Mouse (Mus musculus): Measurements from ENCODE around the gene AB124611. TPM values are rescaled to one million over a fixed set of nuclear protein-coding genes. Genes with fewer than 3 reads are reported as not detected.
A peak's percentile ranks its signal among the peaks of the same experiment; 100 is the strongest.
"Not testable (repeated sequence)": the region's sequence is repeated elsewhere in the genome, so short reads cannot be mapped to it uniquely, and the experiment has no call there.

Gene AB124611
- total RNA-seq, 2 experiments from 2014 or later = 3.7 to 5.0 TPM

- DNase-seq (ENCODE audit: low spot score in 2 of 2) = not testable (repeated sequence)
These were observed 7.3 kb upstream of the AB124611 start for GRCm38 (mm10) chr9:21518690-21519089.

GRCm38 (mm10) chr9:21525142-21525936 lies 637 bp upstream of the AB124611 start:
- no peak for DNase-seq (ENCODE audit: low spot score in 2 of 2)

GRCm38 (mm10) chr9:21526634-21526944 lies 613 bp downstream of the AB124611 start:
- DNase-seq (ENCODE audit: low spot score in 2 of 2) = no peak

- DNase-seq (ENCODE audit: low spot score in 2 of 2) = no peak
These were observed 1.3 kb downstream of the AB124611 start for GRCm38 (mm10) chr9:21527100-21527801.

GRCm38 (mm10) chr9:21527917-21528324 lies 1.9 kb downstream of the AB124611 start:
- DNase-seq (ENCODE audit: low spot score in 2 of 2) = no peak

GRCm38 (mm10) chr9:21536501-21536900 lies 10.5 kb downstream of the AB124611 start:
- DNase-seq (ENCODE audit: low spot score in 2 of 2) = no peak

GRCm38 (mm10) chr9:21537009-21537408 lies 11.0 kb downstream of the AB124611 start:
- no peak for DNase-seq (ENCODE audit: low spot score in 2 of 2)

GRCm38 (mm10) chr9:21539981-21540753 lies 14.2 kb downstream of the AB124611 start:
- no peak for DNase-seq (ENCODE audit: low spot score in 2 of 2)

- DNase-seq (ENCODE audit: low spot score in 2 of 2) = not testable (repeated sequence)
These were observed 16.0 kb downstream of the AB124611 start for GRCm38 (mm10) chr9:21542001-21542400.

- no peak for DNase-seq (ENCODE audit: low spot score in 2 of 2)
These were observed 19.5 kb downstream of the AB124611 start for GRCm38 (mm10) chr9:21545351-21545915.

- peak; percentile 99 to 100 for DNase-seq (ENCODE audit: low spot score in 2 of 2)
These were observed 20.2 kb downstream of the AB124611 start for GRCm38 (mm10) chr9:21545916-21546788.

- DNase-seq (ENCODE audit: low spot score in 2 of 2) = no peak
These were observed 20.8 kb downstream of the AB124611 start, which contains the start of gene Carm1 for GRCm38 (mm10) chr9:21546789-21547074. Gene Carm1 (plus strand): TSS chr9:21546894.

- peak; percentile 18 to 44 for DNase-seq (ENCODE audit: low spot score in 2 of 2)
These were observed 21.3 kb downstream of the AB124611 start for GRCm38 (mm10) chr9:21547075-21547941.

GRCm38 (mm10) chr9:21551049-21551448 lies 25.1 kb downstream of the AB124611 start:
- no peak for DNase-seq (ENCODE audit: low spot score in 2 of 2)

GRCm38 (mm10) chr9:21553607-21554273 lies 27.8 kb downstream of the AB124611 start:
- DNase-seq (ENCODE audit: low spot score in 2 of 2) = no peak

- DNase-seq (ENCODE audit: low spot score in 2 of 2) = no peak
These were observed 29.3 kb downstream of the AB124611 start for GRCm38 (mm10) chr9:21555198-21555742.

- no peak for DNase-seq (ENCODE audit: low spot score in 2 of 2)
These were observed 31.0 kb downstream of the AB124611 start for GRCm38 (mm10) chr9:21556996-21557395.

- no peak for DNase-seq (ENCODE audit: low spot score in 2 of 2)
These were observed 31.6 kb downstream of the AB124611 start for GRCm38 (mm10) chr9:21557556-21557955.

- no peak for DNase-seq (ENCODE audit: low spot score in 2 of 2)
These were observed 32.4 kb downstream of the AB124611 start for GRCm38 (mm10) chr9:21558366-21558765.

Measured in adrenal gland, postnatal 4 days (tissue).